Mouse (Mus musculus) MEL (cell line): Measurements from ENCODE around the gene Cd151.

Experiments used
- CHD1 ChIP-seq: IDR thresholded peaks from 2 replicates; pipeline ENCODE4 v1.6.1; 2012; ENCODE audit warnings: low read depth, mild to moderate bottlenecking, inconsistent platforms, low read length, improper control_type of control experiment
- CTCF ChIP-seq, 3 experiments: IDR thresholded peaks in 2 of 3; conservative IDR thresholded peaks in 1 of 3; 2 replicates each; pipeline ENCODE4 v1.5.1; 2011 to 2012; ENCODE audit warnings: low read length in 3 of 3, low read depth in 2 of 3, mild to moderate bottlenecking in 2 of 3, improper control_type of control experiment in 1 of 3, inconsistent platforms in 1 of 3, mixed read lengths in 1 of 3, moderate library complexity in 1 of 3; ENCODE audit not compliant: control insufficient read depth in 1 of 3, insufficient read depth in 1 of 3, poor library complexity in 1 of 3, severe bottlenecking in 1 of 3
- EP300 ChIP-seq, 2 experiments: IDR thresholded peaks; 2 replicates each; pipeline ENCODE4 v1.6.1; 2011; ENCODE audit warnings: improper control_type of control experiment in 2 of 2, low read length in 2 of 2, low read depth in 1 of 2, mild to moderate bottlenecking in 1 of 2
- GATA1 ChIP-seq: IDR thresholded peaks from 2 replicates; pipeline ENCODE4 v1.6.1; 2011; ENCODE audit warnings: low read depth, low read length, improper control_type of control experiment

GRCm38 (mm10) chr7:141439140-141439679 lies 28.0 kb upstream of the Cd151 start:
- TF ChIP-seq GATA1 (no peak), EP300 (IDR thresholded peaks at IDR 0.05; ENCODE audit: low read depth in 1 of 2, low read length in 2 of 2) (no peak), CTCF (IDR thresholded peaks at IDR 0.05 in 2 of 3, conservative IDR thresholded peaks at IDR 0.05 in 1 of 3; ENCODE audit: control insufficient read depth in 1 of 3, insufficient read depth in 1 of 3, low read depth in 2 of 3, low read length in 3 of 3, poor library complexity in 1 of 3, severe bottlenecking in 1 of 3) (no peak), CHD1 (no peak)
